Mouse (Mus musculus) CH12.LX (cell line): Measurements from ENCODE around the gene Adamts18. TPM values are rescaled to one million over a fixed set of nuclear protein-coding genes. Genes with fewer than 3 reads are reported as not detected.

Source experiments
- DNase-seq: peaks from one replicate; pipeline ENCODE4 v3.0.0-alpha.2; 2013; ENCODE audit errors: extremely low read depth
- H3K27ac ChIP-seq: 2 replicates; pipeline ENCODE4 v1.5.1; 2012; ENCODE audit warnings: low read depth, mild to moderate bottlenecking, control low read depth, moderate library complexity; ENCODE audit not compliant: insufficient read depth
- H3K27me3 ChIP-seq: replicated peaks from 2 replicates; pipeline ENCODE3; 2012; ENCODE audit warnings: inconsistent platforms
- H3K36me3 ChIP-seq, 2 experiments: replicated peaks in 1 of 2; 2 replicates each; pipeline versions ENCODE3 to v1.6.1; 2012; ENCODE audit warnings: inconsistent platforms in 1 of 2, low read length in 1 of 2, mild to moderate bottlenecking in 1 of 2, mixed read lengths in 1 of 2, moderate library complexity in 1 of 2; ENCODE audit not compliant: control insufficient read depth in 1 of 2, insufficient read depth in 1 of 2
- H3K4me1 ChIP-seq, 2 experiments: 2 replicates each; pipeline ENCODE4 v1.6.1; 2012; ENCODE audit warnings: inconsistent platforms in 1 of 2, moderate library complexity in 1 of 2; ENCODE audit not compliant: insufficient read depth in 2 of 2, control insufficient read depth in 1 of 2
- H3K4me2 ChIP-seq: 2 replicates; pipeline ENCODE4 v1.6.1; 2012; ENCODE audit warnings: low read depth, mild to moderate bottlenecking, control low read depth; ENCODE audit not compliant: poor library complexity, insufficient read depth, severe bottlenecking
- H3K4me3 ChIP-seq, 3 experiments: fragments of 150-350 bp in 1 of 3; sonication (generic) in 1 of 3; replicated peaks in 1 of 3; 2 replicates each; pipeline versions ENCODE3 to v1.5.1; 2011 to 2012; ENCODE audit warnings: low read depth in 2 of 3, low read length in 2 of 3, mild to moderate bottlenecking in 2 of 3, moderate library complexity in 2 of 3, control low read depth in 1 of 3, improper control_type of control experiment in 1 of 3, inconsistent platforms in 1 of 3, mixed read lengths in 1 of 3; ENCODE audit not compliant: poor library complexity in 1 of 3
- H3K79me2 ChIP-seq: replicated peaks from 2 replicates; pipeline ENCODE4 v1.6.1; 2012; ENCODE audit warnings: mild to moderate bottlenecking, moderate library complexity; ENCODE audit not compliant: control insufficient read depth, poor library complexity, insufficient read depth, severe bottlenecking; ENCODE audit errors: extremely low read depth
- H3K9ac ChIP-seq: 2 replicates; pipeline ENCODE4 v1.6.1; 2012; ENCODE audit warnings: low read depth, mild to moderate bottlenecking, control low read depth, moderate library complexity; ENCODE audit not compliant: insufficient read depth
- H3K9me3 ChIP-seq: replicated peaks from 2 replicates; pipeline ENCODE3; 2012; ENCODE audit warnings: low read length, inconsistent platforms, mixed read lengths
- BHLHE40 ChIP-seq: IDR thresholded peaks from 2 replicates; pipeline ENCODE4 v1.6.1; 2011; ENCODE audit warnings: mild to moderate bottlenecking, low read depth, low read length, improper control_type of control experiment
- CHD1 ChIP-seq: IDR thresholded peaks from 2 replicates; pipeline ENCODE4 v1.6.1; 2012; ENCODE audit warnings: low read depth, low read length, improper control_type of control experiment, inconsistent platforms
- CHD2 ChIP-seq: IDR thresholded peaks from 2 replicates; pipeline ENCODE4 v1.6.1; 2011; ENCODE audit warnings: low read length, improper control_type of control experiment
- CTCF ChIP-seq, 2 experiments: IDR thresholded peaks in 1 of 2; conservative IDR thresholded peaks in 1 of 2; 2 replicates each; pipeline ENCODE4 v1.5.1; 2011 to 2012; ENCODE audit warnings: low read depth in 2 of 2, low read length in 2 of 2, improper control_type of control experiment in 1 of 2, inconsistent platforms in 1 of 2, mild to moderate bottlenecking in 1 of 2, moderate library complexity in 1 of 2
- E2F4 ChIP-seq: IDR thresholded peaks from 2 replicates; pipeline ENCODE4 v1.6.1; 2011; ENCODE audit warnings: low read depth, low read length, improper control_type of control experiment; ENCODE audit not compliant: insufficient replicate concordance
- ELF1 ChIP-seq: IDR thresholded peaks from 2 replicates; pipeline ENCODE4 v1.6.1; 2014; ENCODE audit warnings: low read depth, mild to moderate bottlenecking, inconsistent platforms, low read length, improper control_type of control experiment
- EP300 ChIP-seq: IDR thresholded peaks from 2 replicates; pipeline ENCODE4 v1.6.1; 2011; ENCODE audit warnings: low read length, improper control_type of control experiment
- ETS1 ChIP-seq: conservative IDR thresholded peaks from 2 replicates; pipeline ENCODE4 v1.6.1; 2012; ENCODE audit warnings: low read depth, mild to moderate bottlenecking, inconsistent platforms, low read length, improper control_type of control experiment, moderate library complexity
- IRF4 ChIP-seq: IDR thresholded peaks from 2 replicates; pipeline ENCODE4 v1.6.1; 2014; ENCODE audit warnings: low read depth, mild to moderate bottlenecking, inconsistent platforms, low read length, improper control_type of control experiment
- JUN ChIP-seq: IDR thresholded peaks from 2 replicates; pipeline ENCODE4 v1.6.1; 2011; ENCODE audit warnings: low read depth, mild to moderate bottlenecking, low read length, improper control_type of control experiment, moderate library complexity; ENCODE audit not compliant: insufficient read depth
- JUND ChIP-seq: conservative IDR thresholded peaks from 2 replicates; pipeline ENCODE4 v1.6.1; 2011; ENCODE audit warnings: low read depth, low read length, improper control_type of control experiment
- MAFK ChIP-seq: IDR thresholded peaks from 2 replicates; pipeline ENCODE4 v1.6.1; 2011; ENCODE audit warnings: low read length, improper control_type of control experiment; ENCODE audit not compliant: insufficient replicate concordance
- MAX ChIP-seq: IDR thresholded peaks from 2 replicates; pipeline ENCODE4 v1.6.1; 2011; ENCODE audit warnings: low read length, improper control_type of control experiment
- MAZ ChIP-seq: IDR thresholded peaks from 2 replicates; pipeline ENCODE4 v1.6.1; 2012; ENCODE audit warnings: low read depth, mild to moderate bottlenecking, inconsistent platforms, low read length, improper control_type of control experiment, moderate library complexity
- MXI1 ChIP-seq: IDR thresholded peaks from 2 replicates; pipeline ENCODE4 v1.6.1; 2011; ENCODE audit warnings: mild to moderate bottlenecking, low read depth, low read length, improper control_type of control experiment
- MYC ChIP-seq: IDR thresholded peaks from 2 replicates; pipeline ENCODE4 v1.6.1; 2011; ENCODE audit warnings: low read depth, mild to moderate bottlenecking, improper control_type of control experiment, low read length
- NELFE ChIP-seq: IDR thresholded peaks from 2 replicates; pipeline ENCODE4 v1.6.1; 2011; ENCODE audit warnings: low read depth, low read length, improper control_type of control experiment
- NRF1 ChIP-seq: IDR thresholded peaks from 2 replicates; pipeline ENCODE4 v1.6.1; 2014; ENCODE audit warnings: low read depth, mild to moderate bottlenecking, inconsistent platforms, low read length, improper control_type of control experiment, moderate library complexity
- PAX5 ChIP-seq: IDR thresholded peaks from 2 replicates; pipeline ENCODE4 v1.6.1; 2012; ENCODE audit warnings: low read length, inconsistent platforms, mixed read lengths
- RCOR1 ChIP-seq: conservative IDR thresholded peaks from 2 replicates; pipeline ENCODE4 v1.6.1; 2012; ENCODE audit warnings: low read depth, mild to moderate bottlenecking, inconsistent platforms, low read length, improper control_type of control experiment
- SIN3A ChIP-seq: IDR thresholded peaks from 2 replicates; pipeline ENCODE4 v1.6.1; 2012; ENCODE audit warnings: low read length, improper control_type of control experiment, inconsistent platforms
- TBP ChIP-seq: conservative IDR thresholded peaks from 2 replicates; pipeline ENCODE4 v1.6.1; 2011; ENCODE audit warnings: low read depth, low read length, improper control_type of control experiment
- TCF12 ChIP-seq: IDR thresholded peaks from 2 replicates; pipeline ENCODE4 v1.6.1; 2014; ENCODE audit warnings: low read depth, mild to moderate bottlenecking, inconsistent platforms, low read length, improper control_type of control experiment
- UBTF ChIP-seq: IDR thresholded peaks from 2 replicates; pipeline ENCODE4 v1.6.1; 2012; ENCODE audit warnings: low read depth, mild to moderate bottlenecking, inconsistent platforms, low read length, improper control_type of control experiment, moderate library complexity
- USF1 ChIP-seq: IDR thresholded peaks from 2 replicates; pipeline ENCODE4 v1.6.1; 2014; ENCODE audit warnings: low read depth, mild to moderate bottlenecking, inconsistent platforms, low read length, improper control_type of control experiment
- USF2 ChIP-seq: conservative IDR thresholded peaks from 2 replicates; pipeline ENCODE4 v1.6.1; 2011; ENCODE audit warnings: low read depth, low read length, improper control_type of control experiment
- ZC3H11A ChIP-seq: IDR thresholded peaks from 2 replicates; pipeline ENCODE4 v1.6.1; 2012; ENCODE audit warnings: low read depth, mild to moderate bottlenecking, inconsistent platforms, low read length, improper control_type of control experiment
- ZKSCAN1 ChIP-seq: IDR thresholded peaks from 2 replicates; pipeline ENCODE4 v1.6.1; 2012; ENCODE audit warnings: low read depth, inconsistent platforms, low read length, improper control_type of control experiment, borderline replicate concordance
- ZMIZ1 ChIP-seq: IDR thresholded peaks from 2 replicates; pipeline ENCODE4 v1.6.1; 2012; ENCODE audit warnings: low read depth, mild to moderate bottlenecking, inconsistent platforms, low read length, improper control_type of control experiment
- ZNF384 ChIP-seq: IDR thresholded peaks from 2 replicates; pipeline ENCODE4 v1.6.1; 2012; ENCODE audit warnings: low read depth, low read length, improper control_type of control experiment, inconsistent platforms
- dilution Hi-C: fragments of 300-500 bp; cut with MboI; formaldehyde crosslinking; loops from 2 replicates; pipeline ENCODE4 v1.14.3; 2020; ENCODE audit warnings: low sequenced_read_pairs; ENCODE audit not compliant: extremely low pct_unique_long_range_greater_than_20kb, extremely low pct_ligation_motif_present
- in situ Hi-C: fragments of 300-500 bp; cut with MboI; formaldehyde crosslinking; loops from 3 replicates; pipeline ENCODE4 v1.14.3; 2019; ENCODE audit warnings: low sequenced_read_pairs, low pct_ligation_motif_present, low pct_unique_long_range_greater_than_20kb, mixed read lengths
- polyA plus RNA-seq: library from polyadenylated mRNA; unstranded; fragments of >175 nt; gene quantifications from 2 replicates; pipeline ENCODE4 v1.2.1, GENCODE M21; 2012; ENCODE audit warnings: low read depth; ENCODE audit not compliant: insufficient read length
- total RNA-seq, 2 experiments: library from RNA; depleted of rRNA; stranded (reverse); fragments of 300-350 nt in 1 of 2; fragments of >200 nt in 1 of 2; gene quantifications; 2 replicates each; pipeline ENCODE4 v1.2.3; 2012 to 2014

Gene Adamts18
- total and polyA plus RNA-seq, 3 experiments: not detected

DNA sequence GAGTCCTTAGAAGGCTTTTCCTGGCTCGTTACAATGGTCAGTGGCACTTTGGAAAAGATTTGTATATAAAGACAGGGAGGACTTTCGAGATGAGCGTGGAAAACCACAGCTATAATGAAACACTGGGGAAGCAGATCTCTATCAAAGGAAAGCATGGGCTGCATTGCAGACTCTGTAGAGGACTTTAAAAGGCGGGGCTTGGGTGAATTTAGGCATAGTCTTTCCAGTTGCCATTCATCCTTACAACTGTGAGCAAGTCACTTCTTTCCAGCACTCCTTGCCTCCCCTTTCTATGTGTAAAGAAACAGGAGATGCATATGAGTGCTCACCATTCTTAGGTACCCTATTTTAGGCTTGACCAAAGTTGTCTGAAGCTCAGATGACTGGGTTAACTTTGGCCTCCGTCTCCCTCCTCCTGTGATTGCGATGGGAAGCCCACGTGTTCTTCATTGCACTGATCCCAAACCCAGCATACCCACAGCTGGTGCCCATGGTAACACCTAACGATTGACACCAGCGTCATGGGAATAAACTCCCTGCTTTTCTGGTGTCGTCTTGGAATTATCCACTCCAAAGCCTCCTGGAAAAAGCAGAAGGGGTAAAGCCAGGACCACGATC lies 191.7 kb downstream of the Adamts18 start:
- H3K9ac ChIP-seq: peak overlapping the region; percentile 76
- DNase-seq: peak; percentile 55
- in situ Hi-C loops: loop anchor here (25.0 kb wide), 1 partner anchor 781 kb away; the partner anchor contains the start of gene Wwox

DNA sequence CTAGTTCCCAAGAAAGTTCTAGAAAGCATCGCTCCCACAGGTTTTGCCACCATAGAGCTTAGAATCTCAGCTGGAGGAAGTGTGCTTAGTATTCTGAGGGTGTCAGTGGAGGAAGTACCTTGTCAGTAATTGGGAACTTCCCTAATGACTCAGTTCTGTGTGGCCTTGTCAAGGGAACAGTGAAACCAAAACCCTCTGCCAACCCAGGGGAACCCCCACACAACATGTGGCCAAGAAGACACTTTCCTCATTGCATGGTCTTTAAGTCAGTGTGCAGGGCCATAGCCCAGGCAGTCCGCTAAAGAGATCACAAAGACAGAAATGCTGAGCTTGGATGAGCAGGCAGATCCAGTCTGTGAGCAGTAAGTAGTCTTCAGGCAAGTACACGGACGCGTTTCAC lies 192.4 kb downstream of the Adamts18 start:
- peak overlapping the region; percentile 76 for H3K9ac ChIP-seq
- H3K27ac ChIP-seq: peak overlapping the region; percentile 99
- H3K4me1 ChIP-seq: peaks cover 17 to 70% of the 10 kb centered on the region in 2 experiments
- no peaks in the 10 kb centered on the region for H3K27me3 ChIP-seq
- no peaks in the 10 kb centered on the region for H3K79me2 ChIP-seq
- dilution Hi-C loops (no loop called here), in situ Hi-C loops (loop anchor here (25.0 kb wide), 1 partner anchor 781 kb away; the partner anchor contains the start of gene Wwox)
- peak; percentile 95 for DNase-seq
- H3K36me3 ChIP-seq: peaks cover 0 to 2% of the 10 kb centered on the region in 2 experiments
- no peaks in the 10 kb centered on the region for H3K9me3 ChIP-seq
- peak overlapping the region; percentile 26 to 54 (median 36) for H3K4me3 ChIP-seq
- peak overlapping the region; percentile 90 for H3K4me2 ChIP-seq
- TF ChIP-seq IRF4 (peak; percentile 98), MXI1 (peak; percentile 93), CHD1 (no peak), UBTF (no peak), TBP (peak; percentile 80), JUN (peak; percentile 95), JUND (peak; percentile 94), CTCF (conservative IDR thresholded peaks at IDR 0.05 in 1 of 2, IDR thresholded peaks at IDR 0.05 in 1 of 2; ENCODE audit: low read depth in 2 of 2, low read length in 2 of 2) (no peak), BHLHE40 (peak; percentile 89), SIN3A (peak; percentile 96), ZMIZ1 (peak; percentile 43; the same call in 1 of the 2 replicates), CHD2 (peak; percentile 75), ZNF384 (no peak; the same call in 1 of the 2 replicates), ETS1 (peak; percentile 100), MYC (peak; percentile 99), USF1 (peak; percentile 19; the same call in 1 of the 2 replicates), USF2 (no peak), NRF1 (no peak), E2F4 (no peak), TCF12 (peak; percentile 93), ZC3H11A (no peak), ZKSCAN1 (no peak), ELF1 (peak; percentile 74), MAX (peak; percentile 98), EP300 (peak; percentile 99), RCOR1 (peak; percentile 90), MAZ (no peak), PAX5 (no peak), MAFK (peak; percentile 84)

More for the DNA sequence above, 191.7 kb downstream of the Adamts18 start:
- Histone ChIP-seq H3K4me3 (peak overlapping the region; percentile 26 to 54 (median 36)), H3K27me3 (no peaks in the 10 kb centered on the region)
- dilution Hi-C loops: no loop called here
- TF ChIP-seq SIN3A: peak; percentile 57; the same call in 1 of the 2 replicates
- TF ChIP-seq MAX: 0 out of 2 replicates have a peak, but pooled peaks have one; percentile 28
- TF ChIP-seq MXI1: peak; percentile 67
- TF ChIP-seq IRF4: peak; percentile 18; the same call in 1 of the 2 replicates
- no peak for TF ChIP-seq JUND
- TF ChIP-seq EP300: no peak
- 0 out of 2 replicates have a peak, but pooled peaks have one; percentile 40 for TF ChIP-seq NELFE
- TF ChIP-seq, all 38 proteins: peak for 5
- peak overlapping the region; percentile 99 for H3K27ac ChIP-seq
- peaks cover 17 to 64% of the 10 kb centered on the region in 2 experiments for H3K4me1 ChIP-seq
- H3K9me3 ChIP-seq: no peaks in the 10 kb centered on the region
- H3K36me3 ChIP-seq: peaks cover 0 to 2% of the 10 kb centered on the region in 2 experiments
- peak overlapping the region; percentile 68 for H3K4me2 ChIP-seq
- H3K79me2 ChIP-seq: no peaks in the 10 kb centered on the region
